Mouse (Mus musculus): ENCODE data around the gene Col23a1. TPM values are rescaled to one million over a fixed set of nuclear protein-coding genes. Genes with fewer than 3 reads are reported as not detected.

The Col23a1 gene
- polyA plus RNA-seq, 1 experiment from 2014 or later, result 8.8 TPM

DNA sequence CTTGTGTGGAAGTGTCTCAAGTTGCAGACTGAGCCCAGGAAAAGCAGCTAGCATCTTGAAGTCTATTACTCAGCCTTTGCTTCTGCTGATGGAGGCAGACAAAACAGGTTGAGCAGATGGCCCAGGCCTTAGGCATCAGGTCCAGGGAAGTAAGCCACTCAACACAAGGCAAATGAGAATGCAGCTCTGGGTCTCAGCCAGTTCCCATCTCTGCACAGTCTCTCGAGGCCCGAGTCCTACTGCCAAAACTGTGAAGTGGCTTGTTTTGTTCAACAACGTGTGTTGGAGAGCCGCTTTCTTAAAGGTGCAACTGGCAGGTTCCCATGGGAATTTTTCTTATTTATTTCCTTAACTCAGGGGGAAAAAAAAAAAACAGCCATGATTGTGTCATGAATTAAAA is 101.8 kb downstream of the Col23a1 start:
- 50% methylated on average over 4 of the region's 4 CpGs for WGBS
- peaks cover 21% of the 10 kb centered on the region for H3K4me1 ChIP-seq (replicated peaks)
- H3K4me2 ChIP-seq, result no peak overlapping the region
- no peak overlapping the region for H3K9ac ChIP-seq
- ATAC-seq (ENCODE audit: low FRiP score, low read depth), result peak; percentile 56; the same call in 1 of the 2 replicates
- H3K36me3 ChIP-seq, result no peaks in the 10 kb centered on the region
- H3K27me3 ChIP-seq, result no peaks in the 10 kb centered on the region
- no peak overlapping the region for H3K4me3 ChIP-seq
- H3K9me3 ChIP-seq, result no peaks in the 10 kb centered on the region
- H3K27ac ChIP-seq (replicated peaks), result no peak overlapping the region

DNA sequence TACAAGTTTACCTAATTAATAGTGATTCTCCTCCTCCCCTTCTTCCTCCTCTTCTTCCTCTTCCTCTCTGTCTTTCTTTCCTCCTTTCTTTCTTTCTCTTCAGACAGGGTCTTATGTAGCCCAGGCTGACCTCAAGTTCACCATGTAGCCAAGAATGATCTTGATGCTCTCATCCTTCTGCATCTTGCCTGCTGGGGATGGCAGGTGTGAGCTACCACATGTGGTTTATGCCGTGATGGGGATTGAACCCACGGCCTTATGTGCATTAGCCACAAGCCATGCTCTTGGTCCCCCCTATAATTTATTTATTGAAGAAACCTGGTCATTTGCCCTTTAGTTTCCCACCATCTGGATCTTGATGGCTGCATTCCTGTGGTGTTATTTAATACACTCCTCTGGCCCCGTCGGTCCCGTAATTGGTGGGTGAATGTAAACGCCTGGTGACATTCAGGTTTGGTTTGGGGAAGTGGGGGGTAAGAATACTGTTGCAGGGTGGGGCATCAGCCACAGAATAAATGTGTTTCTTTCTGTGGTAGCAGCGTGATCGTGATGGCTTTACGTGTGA is 104.7 kb downstream of the Col23a1 start:
- no peak overlapping the region for H3K27ac ChIP-seq (replicated peaks)
- no peak for ATAC-seq (ENCODE audit: low FRiP score, low read depth)
- no peaks in the 10 kb centered on the region for H3K27me3 ChIP-seq
- no peak overlapping the region for H3K4me3 ChIP-seq
- H3K4me2 ChIP-seq, result no peak overlapping the region
- 93% methylated on average over 9 of the region's 9 CpGs for WGBS
- H3K36me3 ChIP-seq, result no peaks in the 10 kb centered on the region
- H3K9me3 ChIP-seq, result no peaks in the 10 kb centered on the region
- no peak overlapping the region for H3K9ac ChIP-seq
- H3K4me1 ChIP-seq (replicated peaks), result peaks cover 13% of the 10 kb centered on the region

DNA sequence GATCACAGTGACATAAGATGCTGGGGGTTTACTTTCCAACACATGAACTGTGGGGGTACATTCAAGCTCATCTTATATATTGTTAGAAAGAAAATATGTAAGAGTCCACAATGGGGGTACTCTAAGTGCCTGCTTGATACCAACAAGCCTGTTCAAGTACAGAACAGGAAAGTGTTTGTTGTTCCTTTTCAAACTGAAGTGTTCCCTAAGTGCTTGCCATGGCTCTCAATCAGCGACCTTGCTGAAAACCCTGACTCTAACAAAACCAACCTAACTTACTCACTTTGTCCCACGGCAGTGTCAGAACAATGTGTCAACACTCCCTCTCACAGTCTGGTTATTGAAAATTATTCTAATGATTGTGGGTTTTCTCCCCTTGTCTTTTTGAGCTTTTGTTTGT is 106.7 kb downstream of the Col23a1 start:
- no peak overlapping the region for H3K9ac ChIP-seq
- H3K4me3 ChIP-seq, result no peak overlapping the region
- WGBS, result 71% methylated on average over 2 of the region's 2 CpGs
- H3K4me2 ChIP-seq, result no peak overlapping the region
- no peaks in the 10 kb centered on the region for H3K9me3 ChIP-seq
- 0 out of 2 replicates have a peak, but pooled peaks cover 4% of the 10 kb centered on the region for H3K4me1 ChIP-seq (replicated peaks)
- no peaks in the 10 kb centered on the region for H3K27me3 ChIP-seq
- no peak overlapping the region for H3K27ac ChIP-seq (replicated peaks)
- no peak for ATAC-seq (ENCODE audit: low FRiP score, low read depth)
- no peaks in the 10 kb centered on the region for H3K36me3 ChIP-seq

DNA sequence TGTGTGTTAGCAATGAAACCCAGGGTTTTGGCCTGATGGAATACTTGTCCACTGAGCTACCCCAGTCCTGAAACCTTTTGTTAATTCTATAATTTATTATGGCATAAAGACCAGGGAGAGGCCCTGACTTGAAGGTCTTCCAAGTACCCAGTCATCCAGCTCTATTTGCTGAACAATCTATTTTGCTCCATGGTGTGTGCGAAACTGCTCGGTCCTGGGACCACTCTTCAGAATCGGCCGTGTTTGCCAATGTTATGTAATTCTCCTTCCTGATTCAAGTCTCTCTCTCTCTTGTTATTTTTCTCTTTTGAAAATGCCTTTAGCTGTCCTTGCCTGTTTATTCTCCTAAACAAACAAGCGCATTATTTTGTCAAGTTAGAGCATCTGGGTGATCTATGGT is 108.4 kb downstream of the Col23a1 start:
- no peak overlapping the region for H3K9ac ChIP-seq
- no peak overlapping the region for H3K4me3 ChIP-seq
- 82% methylated on average over 5 of the region's 5 CpGs for WGBS
- no peaks in the 10 kb centered on the region for H3K27me3 ChIP-seq
- ATAC-seq (ENCODE audit: low FRiP score, low read depth), result no peak
- H3K27ac ChIP-seq (replicated peaks), result no peak overlapping the region
- no peaks in the 10 kb centered on the region for H3K36me3 ChIP-seq
- H3K4me2 ChIP-seq, result no peak overlapping the region
- H3K9me3 ChIP-seq, result no peaks in the 10 kb centered on the region
- H3K4me1 ChIP-seq (replicated peaks), result no peaks in the 10 kb centered on the region

DNA sequence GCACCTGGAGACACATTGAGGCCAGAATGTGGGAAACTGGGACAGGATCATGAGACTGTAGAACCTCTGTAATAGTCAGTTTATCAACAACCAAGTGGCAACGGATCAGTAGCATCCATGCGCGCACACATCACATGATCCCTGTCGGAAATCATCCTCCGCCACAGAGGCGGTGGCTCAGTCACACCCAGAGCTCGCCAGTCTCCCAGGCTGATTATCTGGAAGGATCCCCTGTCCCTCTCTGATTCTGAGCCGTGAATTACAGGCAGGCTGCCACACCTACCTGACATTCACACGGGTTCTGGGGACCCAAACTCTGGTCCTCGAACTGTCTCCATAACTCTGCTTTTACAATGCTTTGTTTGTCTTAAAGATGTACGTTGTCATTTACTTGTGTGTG is 110.6 kb downstream of the Col23a1 start:
- no peak overlapping the region for H3K4me2 ChIP-seq
- no peaks in the 10 kb centered on the region for H3K9me3 ChIP-seq
- no peaks in the 10 kb centered on the region for H3K36me3 ChIP-seq
- ATAC-seq (ENCODE audit: low FRiP score, low read depth), result no peak
- no peak overlapping the region for H3K9ac ChIP-seq
- no peaks in the 10 kb centered on the region for H3K27me3 ChIP-seq
- H3K4me3 ChIP-seq, result no peak overlapping the region
- 88% methylated on average over 11 of the region's 11 CpGs for WGBS
- H3K4me1 ChIP-seq (replicated peaks), result no peaks in the 10 kb centered on the region
- H3K27ac ChIP-seq (replicated peaks), result no peak overlapping the region

DNA sequence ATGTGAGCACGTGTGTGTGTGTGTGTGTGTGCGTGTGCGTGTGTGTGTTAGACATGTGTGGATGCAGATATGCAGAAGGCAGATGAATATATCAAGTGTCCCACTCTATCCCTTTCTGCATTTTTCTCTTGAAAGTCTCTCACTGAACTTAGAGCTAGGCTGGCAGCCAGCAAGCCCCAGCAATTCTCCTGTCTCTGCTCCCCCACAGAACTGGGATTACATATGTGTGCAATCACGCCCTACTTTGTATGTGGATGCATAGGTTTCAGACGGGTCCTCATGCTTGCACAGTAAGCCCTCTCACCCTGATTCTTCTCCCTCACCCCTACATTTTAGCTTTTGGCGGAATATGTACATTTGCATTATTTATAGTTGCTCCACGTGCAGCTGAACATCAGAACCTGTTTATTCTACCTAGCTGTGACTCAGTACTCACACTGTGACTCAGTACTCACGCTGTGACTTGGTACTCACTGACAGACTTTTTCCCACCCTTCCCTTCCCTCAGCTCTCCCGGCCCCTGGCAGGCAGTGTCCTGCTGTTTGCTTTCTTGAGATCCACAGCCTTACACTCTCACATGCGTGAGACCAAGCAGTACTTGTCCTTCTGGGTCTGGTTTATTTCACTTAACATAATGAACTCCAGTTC is 111.9 kb downstream of the Col23a1 start:
- ATAC-seq (ENCODE audit: low FRiP score, low read depth), result no peak
- H3K4me2 ChIP-seq, result no peak overlapping the region
- no peak overlapping the region for H3K27ac ChIP-seq (replicated peaks)
- H3K9ac ChIP-seq, result no peak overlapping the region
- no peaks in the 10 kb centered on the region for H3K9me3 ChIP-seq
- H3K4me1 ChIP-seq (replicated peaks), result no peaks in the 10 kb centered on the region
- no peak overlapping the region for H3K4me3 ChIP-seq
- no peaks in the 10 kb centered on the region for H3K36me3 ChIP-seq
- H3K27me3 ChIP-seq, result no peaks in the 10 kb centered on the region
- WGBS, result 77% methylated on average over 10 of the region's 10 CpGs

DNA sequence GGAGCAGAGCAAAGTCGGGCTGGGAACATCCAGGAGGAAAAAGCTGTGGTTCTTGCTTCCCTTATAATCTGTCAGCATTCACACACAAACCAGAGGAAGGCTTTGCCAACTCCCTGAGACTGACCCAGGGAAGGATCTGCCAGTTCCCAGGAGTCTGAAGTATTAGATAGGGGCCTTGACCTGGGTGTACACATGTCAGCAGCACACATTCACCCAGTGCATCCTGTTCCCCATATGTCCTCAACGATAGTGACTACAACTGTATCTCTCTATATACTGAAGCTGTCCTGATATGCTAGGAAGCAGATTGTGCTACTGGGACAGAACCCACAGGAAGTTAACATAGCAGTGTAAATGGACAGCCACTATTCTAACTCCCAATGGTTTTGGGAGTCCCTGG is 114.2 kb downstream of the Col23a1 start:
- no peak for ATAC-seq (ENCODE audit: low FRiP score, low read depth)
- no peaks in the 10 kb centered on the region for H3K4me1 ChIP-seq (replicated peaks)
- no peak overlapping the region for H3K4me3 ChIP-seq
- no peaks in the 10 kb centered on the region for H3K27me3 ChIP-seq
- 83% methylated on average over 2 of the region's 2 CpGs for WGBS
- no peaks in the 10 kb centered on the region for H3K36me3 ChIP-seq
- no peak overlapping the region for H3K9ac ChIP-seq
- no peak overlapping the region for H3K4me2 ChIP-seq
- H3K27ac ChIP-seq (replicated peaks), result no peak overlapping the region
- H3K9me3 ChIP-seq, result no peaks in the 10 kb centered on the region

DNA sequence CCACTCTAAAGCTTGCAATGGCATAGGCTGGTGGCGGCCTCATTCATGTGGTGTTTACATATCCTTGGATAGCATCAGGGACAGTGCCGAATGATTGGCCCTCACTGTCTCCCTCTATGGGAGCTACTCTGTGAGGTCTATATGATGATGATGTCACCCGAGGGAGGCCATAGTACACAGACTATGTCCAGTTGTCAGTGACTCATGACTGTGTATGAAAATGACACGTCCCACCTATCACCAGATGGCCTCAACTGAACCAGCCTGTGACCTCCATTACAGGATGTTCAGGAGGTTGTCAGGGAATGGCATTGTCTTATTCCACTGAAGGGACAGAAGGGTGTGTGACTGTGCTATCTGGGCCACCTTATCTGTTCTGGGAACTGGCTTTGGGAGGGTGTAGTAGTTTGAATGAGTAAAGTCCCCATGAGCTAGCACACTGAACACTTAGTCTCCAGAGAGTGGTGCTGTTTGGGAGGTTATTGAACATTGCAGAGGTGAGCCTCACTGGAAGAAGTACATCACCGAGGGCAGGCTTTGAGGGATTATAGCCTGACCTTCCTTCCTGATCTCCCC is 115.2 kb downstream of the Col23a1 start:
- H3K27me3 ChIP-seq, result no peaks in the 10 kb centered on the region
- H3K4me1 ChIP-seq (replicated peaks), result no peaks in the 10 kb centered on the region
- no peak overlapping the region for H3K9ac ChIP-seq
- H3K9me3 ChIP-seq, result no peaks in the 10 kb centered on the region
- WGBS, result 90% methylated on average over 5 of the region's 5 CpGs
- no peaks in the 10 kb centered on the region for H3K36me3 ChIP-seq
- H3K27ac ChIP-seq (replicated peaks), result no peak overlapping the region
- H3K4me2 ChIP-seq, result no peak overlapping the region
- ATAC-seq (ENCODE audit: low FRiP score, low read depth), result no peak
- H3K4me3 ChIP-seq, result no peak overlapping the region

DNA sequence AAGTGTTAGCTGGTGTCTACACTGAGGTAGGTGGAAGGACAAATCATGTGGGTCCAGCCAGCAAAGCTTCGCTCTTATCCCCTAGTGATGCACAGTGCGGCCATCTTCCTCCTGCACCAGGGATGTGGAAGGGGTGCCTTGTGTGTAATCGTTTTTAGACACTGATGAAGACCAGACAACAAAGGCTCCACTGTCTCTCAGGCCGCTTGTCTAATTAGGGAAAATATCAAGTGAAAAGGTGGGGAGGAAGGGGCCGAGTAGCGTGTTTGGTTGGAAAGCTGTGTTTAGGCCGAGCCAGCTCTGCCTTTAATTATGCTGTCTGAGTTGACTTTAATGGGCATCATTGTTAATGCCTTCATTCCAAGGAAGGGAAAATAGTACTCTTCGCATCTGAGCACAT is 116.8 kb downstream of the Col23a1 start:
- Histone ChIP-seq H3K4me1 (replicated peaks) (no peaks in the 10 kb centered on the region), H3K27ac (replicated peaks) (no peak overlapping the region), H3K4me3 (no peak overlapping the region), H3K9ac (no peak overlapping the region), H3K36me3 (no peaks in the 10 kb centered on the region), H3K9me3 (no peaks in the 10 kb centered on the region), H3K27me3 (no peaks in the 10 kb centered on the region), H3K4me2 (no peak overlapping the region)
- 62% methylated on average over 8 of the region's 8 CpGs for WGBS
- no peak for ATAC-seq (ENCODE audit: low FRiP score, low read depth)

DNA sequence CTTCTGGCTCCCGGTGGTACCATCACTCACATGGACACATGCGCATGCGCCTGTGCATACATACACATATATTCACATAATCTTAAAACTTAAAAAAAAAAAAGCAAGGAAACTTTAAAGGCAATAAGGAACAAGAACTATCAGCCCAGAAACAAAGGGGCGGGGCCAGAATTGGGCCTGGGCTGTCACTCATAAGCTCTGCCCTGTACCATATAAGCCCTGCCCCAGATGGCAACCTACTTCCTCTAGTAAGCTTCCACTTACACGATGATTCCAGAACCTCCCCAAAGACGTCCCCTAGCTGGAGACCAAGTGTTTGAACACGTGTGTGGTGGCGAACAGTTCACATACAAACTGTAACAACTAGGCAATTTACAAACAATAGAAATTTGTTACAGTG is 117.6 kb downstream of the Col23a1 start:
- 85% methylated on average over 8 of the region's 8 CpGs for WGBS
- H3K4me1 ChIP-seq (replicated peaks), result no peaks in the 10 kb centered on the region
- ATAC-seq (ENCODE audit: low FRiP score, low read depth), result no peak
- H3K4me3 ChIP-seq, result no peak overlapping the region
- no peaks in the 10 kb centered on the region for H3K36me3 ChIP-seq
- H3K4me2 ChIP-seq, result no peak overlapping the region
- H3K9me3 ChIP-seq, result no peaks in the 10 kb centered on the region
- H3K27ac ChIP-seq (replicated peaks), result no peak overlapping the region
- no peaks in the 10 kb centered on the region for H3K27me3 ChIP-seq
- H3K9ac ChIP-seq, result no peak overlapping the region

DNA sequence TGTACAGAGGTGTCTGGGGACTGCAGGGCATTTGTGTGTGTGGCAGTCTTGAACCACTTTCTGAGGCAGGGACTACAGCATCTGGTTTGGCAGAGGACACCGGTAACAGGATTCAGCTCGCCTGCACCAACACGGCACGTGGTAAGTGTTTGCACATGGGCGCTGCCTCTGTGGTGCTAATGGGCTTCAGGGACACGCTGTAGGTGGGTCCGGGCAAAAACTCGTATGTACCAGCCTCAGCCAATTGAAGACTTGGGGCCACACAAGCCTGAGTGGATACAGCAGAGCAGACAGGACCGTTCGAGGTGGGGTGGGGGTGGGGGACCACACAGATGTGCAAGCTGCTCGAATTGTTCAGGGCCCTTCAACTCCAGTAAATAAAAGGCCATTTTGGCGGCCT is 121.1 kb downstream of the Col23a1 start:
- ATAC-seq (ENCODE audit: low FRiP score, low read depth), result no peak
- Histone ChIP-seq H3K9ac (no peak overlapping the region), H3K9me3 (no peaks in the 10 kb centered on the region), H3K4me2 (no peak overlapping the region), H3K27ac (replicated peaks) (no peak overlapping the region), H3K4me1 (replicated peaks) (no peaks in the 10 kb centered on the region), H3K4me3 (no peak overlapping the region), H3K27me3 (no peaks in the 10 kb centered on the region), H3K36me3 (no peaks in the 10 kb centered on the region)
- WGBS, result 78% methylated on average over 12 of the region's 12 CpGs

DNA sequence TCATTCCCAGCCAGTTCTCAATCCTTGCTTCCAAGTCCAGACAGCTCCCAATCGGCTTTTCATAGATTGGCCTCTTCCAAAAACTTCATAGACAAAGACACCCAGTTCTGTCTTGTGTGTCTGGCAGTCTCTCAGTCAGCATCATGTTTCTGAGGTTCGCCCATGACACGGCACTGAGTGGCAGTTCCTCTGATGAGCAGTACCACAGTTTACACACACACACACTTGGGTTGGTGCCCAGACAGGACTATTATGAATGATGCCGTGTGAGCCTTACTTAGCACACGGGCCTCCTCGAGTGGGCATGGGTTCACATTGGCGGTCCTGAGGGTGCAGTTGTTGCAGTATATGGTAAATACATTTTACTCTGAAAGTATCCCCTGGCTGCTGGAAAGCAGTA is 124.8 kb downstream of the Col23a1 start:
- WGBS, result 71% methylated on average over 7 of the region's 7 CpGs
- Histone ChIP-seq H3K4me2 (no peak overlapping the region), H3K9ac (no peak overlapping the region), H3K4me1 (replicated peaks) (no peaks in the 10 kb centered on the region), H3K27me3 (no peaks in the 10 kb centered on the region), H3K27ac (replicated peaks) (no peak overlapping the region), H3K9me3 (no peaks in the 10 kb centered on the region), H3K36me3 (no peaks in the 10 kb centered on the region), H3K4me3 (no peak overlapping the region)
- no peak for ATAC-seq (ENCODE audit: low FRiP score, low read depth)

All from hindbrain, embryonic 15.5 days (tissue).